Mouse (Mus musculus) heart, embryonic 11.5 days (tissue): ENCODE measurements around the gene U2surp. TPM values are rescaled to one million over a fixed set of nuclear protein-coding genes. Genes with fewer than 3 reads are reported as not detected.

ENCODE experiments used
- ATAC-seq: fragments of 200-750 bp; cut with Nextera tagmentation; replicated peaks from 2 replicates; pipeline ENCODE4 v1.8.0; 2017; ENCODE audit warnings: moderate library complexity; ENCODE audit not compliant: insufficient number of reproducible peaks, low FRiP score, low TSS enrichment
- H3K27ac ChIP-seq: fragments of 300-500 bp; sonication (generic); 2 replicates; pipeline ENCODE4 v1.5.1; 2014; ENCODE audit warnings: mild to moderate bottlenecking, low read depth, low read length
- H3K27me3 ChIP-seq: fragments of 300-500 bp; sonication (generic); 2 replicates; pipeline ENCODE4 v1.6.1; 2014; ENCODE audit warnings: mild to moderate bottlenecking, low read length, mixed read lengths; ENCODE audit not compliant: control insufficient read depth, insufficient read depth
- H3K36me3 ChIP-seq: fragments of 300-500 bp; sonication (generic); 2 replicates; pipeline ENCODE4 v1.6.1; 2014; ENCODE audit warnings: mild to moderate bottlenecking, low read length, moderate library complexity, mixed read lengths; ENCODE audit not compliant: control insufficient read depth, insufficient read depth
- H3K4me1 ChIP-seq: fragments of 300-500 bp; sonication (generic); 2 replicates; pipeline ENCODE4 v1.6.1; 2014; ENCODE audit warnings: low read length; ENCODE audit not compliant: control insufficient read depth, insufficient read depth
- H3K4me2 ChIP-seq: fragments of 300-500 bp; sonication (generic); 2 replicates; pipeline ENCODE4 v1.6.1; 2014; ENCODE audit warnings: mild to moderate bottlenecking, moderate library complexity
- H3K4me3 ChIP-seq: fragments of 300-500 bp; sonication (generic); 2 replicates; pipeline ENCODE4 v1.5.1; 2014; ENCODE audit warnings: low read depth, low read length
- H3K9ac ChIP-seq: fragments of 300-500 bp; sonication (generic); 2 replicates; pipeline ENCODE4 v1.6.1; 2014; ENCODE audit warnings: mild to moderate bottlenecking, low read depth, low read length, moderate library complexity
- H3K9me3 ChIP-seq: fragments of 300-500 bp; sonication (generic); replicated peaks from 2 replicates; pipeline ENCODE4 v1.6.1; 2016; ENCODE audit warnings: low read length; ENCODE audit not compliant: control insufficient read depth
- WGBS: fragments of 180-500 bp; shearing (Covaris S2); extraction: QIAGEN DNeasy Blood & Tissue Kit; methylation state at CpG from one replicate; pipeline ENCODE4 v1.1.7; 2014; ENCODE audit not compliant: insufficient replicate concordance; 5-methylcytosine and 5-hydroxymethylcytosine counted together
- polyA plus RNA-seq: library from polyadenylated mRNA; unstranded; fragments of >200 nt; fragmentation: Nextera tagmentation; extraction: Ambion mirVana; gene quantifications from 2 replicates; pipeline ENCODE4 v1.2.1, GENCODE M21; 2014

U2surp gene
- polyA plus RNA-seq, 1 experiment from 2014 or later: 102 TPM

DNA sequence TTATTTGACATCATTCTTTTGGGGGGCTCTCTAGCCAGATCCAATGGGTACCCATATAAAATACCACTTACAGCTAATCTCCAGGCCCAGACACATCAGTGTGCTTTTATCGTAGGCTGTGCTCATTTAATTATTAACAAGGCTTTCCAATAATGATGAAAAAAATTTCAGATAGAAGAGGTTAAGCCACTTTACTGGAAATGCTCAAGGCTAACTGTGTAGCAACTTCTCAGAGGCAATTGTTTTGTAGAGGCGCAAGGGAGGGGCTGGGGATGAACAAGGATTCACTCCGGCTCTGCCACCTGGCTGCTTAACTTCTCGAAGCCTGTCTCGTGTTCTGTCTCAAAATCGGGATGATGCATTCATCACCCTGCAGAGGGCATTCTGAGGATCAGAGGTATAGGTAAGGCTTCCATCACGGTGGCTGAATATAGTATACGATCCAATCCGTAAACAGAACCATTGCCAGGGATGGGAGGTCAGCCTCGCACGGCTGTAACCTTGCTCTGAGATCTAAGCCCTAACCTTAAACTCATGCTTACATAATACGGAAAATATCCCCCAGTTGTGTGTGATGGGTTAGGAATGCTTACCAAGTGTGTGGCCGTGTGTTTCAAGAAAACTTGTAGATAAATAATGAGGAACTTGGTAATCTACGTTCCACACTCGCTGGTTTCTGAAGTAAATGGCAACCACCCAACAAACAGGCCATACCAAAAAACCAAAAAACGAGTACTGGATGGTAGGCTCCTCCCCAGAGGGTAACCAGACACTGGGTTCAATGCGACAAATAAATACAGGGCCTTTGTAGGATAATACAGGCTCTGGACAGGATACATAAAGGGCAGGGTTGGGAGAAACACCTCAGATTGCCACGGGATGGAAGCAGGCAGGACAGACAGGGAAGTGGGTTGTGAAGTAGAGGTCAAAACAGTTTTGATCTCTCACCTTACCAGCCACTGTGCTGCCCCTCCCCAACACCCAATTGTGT lies 42.7 kb upstream of the U2surp start:
- Histone ChIP-seq H3K27me3 (peaks cover 32% of the 10 kb centered on the region), H3K4me3 (no peak overlapping the region), H3K9me3 (no peaks in the 10 kb centered on the region; the same call in 1 of the 2 replicates), H3K36me3 (no peaks in the 10 kb centered on the region), H3K27ac (no peak overlapping the region), H3K9ac (no peak overlapping the region), H3K4me2 (no peak overlapping the region), H3K4me1 (peaks cover 15% of the 10 kb centered on the region; the same call in 1 of the 2 replicates)
- 77% methylated on average over 18 of the region's 18 CpGs for WGBS
- ATAC-seq: no peak

DNA sequence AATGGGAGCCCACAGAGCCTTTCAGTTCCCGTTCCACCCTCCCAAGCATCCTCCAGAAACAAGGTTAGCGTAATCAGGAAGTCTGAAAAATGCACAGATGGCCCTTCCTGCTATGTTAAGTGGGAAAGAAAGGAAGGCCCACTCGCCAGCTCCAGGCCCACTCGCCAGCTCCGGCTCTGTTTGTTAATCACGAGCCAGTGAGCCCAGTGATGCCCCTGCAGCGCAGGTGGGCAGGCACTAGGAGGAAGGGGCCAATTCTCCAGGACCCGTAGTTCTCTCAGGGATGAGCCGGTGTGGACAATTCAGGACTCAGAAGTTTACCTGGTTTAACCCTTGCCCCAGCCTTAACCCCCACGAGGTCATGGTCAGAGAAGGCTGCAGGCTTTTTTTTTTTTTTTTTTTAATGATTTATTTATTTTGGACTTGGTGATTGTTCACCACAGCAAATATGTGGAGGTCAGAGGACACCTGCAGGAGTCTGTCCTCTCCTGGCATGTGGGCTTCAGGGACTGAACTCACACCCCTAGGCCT lies 40.4 kb upstream of the U2surp start:
- Histone ChIP-seq H3K27me3 (peaks cover 10% of the 10 kb centered on the region), H3K4me3 (no peak overlapping the region), H3K27ac (no peak overlapping the region), H3K4me1 (peaks cover 15% of the 10 kb centered on the region; the same call in 1 of the 2 replicates), H3K36me3 (no peaks in the 10 kb centered on the region), H3K9ac (no peak overlapping the region), H3K9me3 (no peaks in the 10 kb centered on the region; the same call in 1 of the 2 replicates), H3K4me2 (no peak overlapping the region)
- 83% methylated on average over 10 of the region's 10 CpGs for WGBS
- ATAC-seq: no peak

DNA sequence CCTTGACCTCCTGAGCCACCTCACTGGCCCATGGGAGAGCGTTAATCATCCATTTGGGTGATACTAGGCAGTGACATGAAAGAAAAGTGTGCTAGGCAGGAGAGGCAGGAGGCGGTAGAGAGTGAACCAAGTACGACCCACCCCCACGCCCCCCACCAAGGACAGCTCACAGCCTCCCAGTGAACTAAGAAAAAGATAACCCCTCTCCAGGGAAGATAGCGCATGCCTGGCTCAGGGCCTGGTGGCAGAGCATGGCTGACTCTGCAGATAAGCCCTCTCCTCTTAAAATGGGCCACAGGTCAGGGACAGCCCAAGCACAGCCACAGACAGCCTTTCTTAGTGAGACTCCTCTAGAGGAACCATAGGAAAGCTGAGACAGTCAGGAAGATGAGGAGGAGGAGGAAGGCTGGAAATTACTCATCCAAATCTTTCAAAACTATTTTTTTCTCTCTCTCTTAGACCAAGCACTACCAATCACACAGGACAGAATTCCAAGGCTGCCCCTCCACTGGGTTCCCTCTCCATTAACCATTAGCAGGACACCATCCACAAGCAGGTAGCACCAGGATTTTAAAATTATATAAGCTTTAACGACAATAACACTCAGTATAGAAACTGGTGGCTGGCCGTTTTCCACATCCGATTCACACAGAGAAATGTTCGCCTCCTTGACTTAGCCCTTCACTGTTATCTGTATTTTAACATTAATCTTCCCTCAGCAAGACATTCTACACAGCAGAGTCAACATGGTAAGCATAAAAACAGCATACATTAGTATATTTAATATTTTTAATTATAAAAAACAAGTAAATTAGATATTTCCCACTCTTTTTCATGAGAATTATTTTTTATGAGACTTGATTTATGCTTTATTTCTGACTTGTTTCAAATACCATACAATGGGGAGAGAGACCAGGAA lies 39.3 kb upstream of the U2surp start:
- H3K4me2 ChIP-seq: no peak overlapping the region
- WGBS: 37% methylated on average over 9 of the region's 9 CpGs

DNA sequence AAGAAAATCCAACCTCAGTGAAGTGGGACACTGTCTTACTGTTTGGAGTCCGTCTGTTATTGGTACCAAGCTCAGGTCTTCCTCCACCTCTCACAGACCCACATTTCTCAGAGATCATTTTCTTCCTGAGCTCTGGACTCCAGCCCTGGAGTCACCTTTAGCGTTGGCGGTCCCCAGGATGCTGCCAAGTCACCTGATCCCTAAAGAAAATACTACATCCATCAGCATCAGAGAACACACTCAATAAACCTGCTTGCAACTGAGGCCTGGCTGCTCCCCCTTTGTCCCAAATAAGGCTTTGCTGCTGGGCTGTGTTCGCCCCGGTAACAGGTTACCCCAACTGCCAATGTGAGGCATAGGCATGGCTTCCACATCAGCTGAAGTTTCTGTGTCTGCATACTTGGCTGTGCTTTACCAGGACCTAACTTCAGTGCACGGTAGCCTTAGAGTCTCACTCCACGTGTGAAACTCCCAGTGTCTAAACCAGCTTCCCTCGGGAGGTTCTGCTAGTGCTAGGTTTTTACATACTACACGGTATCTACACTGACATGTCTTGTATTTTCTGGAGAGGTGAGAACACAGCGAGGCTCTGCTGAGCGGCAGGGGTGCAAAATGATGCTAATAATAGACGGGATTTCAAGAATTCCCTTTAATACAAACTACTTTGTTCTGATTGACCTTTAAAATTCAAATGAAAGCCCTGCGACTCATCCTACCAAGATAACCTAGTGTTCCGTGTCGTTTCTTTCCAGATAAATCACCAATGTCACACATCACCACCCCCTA lies 38.0 kb upstream of the U2surp start:
- Histone ChIP-seq H3K36me3 (no peaks in the 10 kb centered on the region), H3K4me1 (peaks cover 15% of the 10 kb centered on the region; the same call in 1 of the 2 replicates), H3K27ac (no peak overlapping the region), H3K27me3 (no peaks in the 10 kb centered on the region), H3K9ac (no peak overlapping the region), H3K4me2 (peak overlapping the region; percentile 22; the same call in 1 of the 2 replicates), H3K4me3 (no peak overlapping the region), H3K9me3 (no peaks in the 10 kb centered on the region)
- no peak for ATAC-seq
- WGBS: 51% methylated on average over 15 of the region's 15 CpGs

More for the DNA sequence above, 39.3 kb upstream of the U2surp start:
- H3K27ac ChIP-seq: peak overlapping the region; percentile 29; the same call in 1 of the 2 replicates
- H3K4me1 ChIP-seq: peaks cover 15% of the 10 kb centered on the region; the same call in 1 of the 2 replicates
- no peaks in the 10 kb centered on the region for H3K36me3 ChIP-seq
- peaks cover 2% of the 10 kb centered on the region; the same call in 1 of the 2 replicates for H3K27me3 ChIP-seq
- no peaks in the 10 kb centered on the region; the same call in 1 of the 2 replicates for H3K9me3 ChIP-seq
- no peak overlapping the region for H3K4me3 ChIP-seq
- H3K9ac ChIP-seq: no peak overlapping the region
- ATAC-seq: peak; percentile 55; the same call in 1 of the 2 replicates

DNA sequence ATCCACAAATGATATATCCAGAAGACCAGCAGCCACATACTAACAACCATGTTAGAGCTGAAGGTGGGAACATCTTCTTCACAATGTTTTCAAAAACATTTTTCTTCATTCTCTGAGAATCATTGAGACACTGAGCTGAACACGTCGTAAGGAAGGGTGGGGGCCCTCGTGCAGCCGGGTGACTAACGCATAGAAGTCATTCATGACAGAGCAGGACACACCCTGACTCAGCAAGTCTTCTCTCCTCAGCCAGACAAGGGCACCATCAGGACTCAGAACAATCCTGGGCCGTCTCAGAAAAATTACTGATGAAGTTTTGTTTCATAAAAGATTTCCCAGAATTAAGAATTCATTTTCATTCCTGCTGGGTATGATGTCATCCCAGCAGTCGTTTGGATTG lies 34.9 kb upstream of the U2surp start:
- peaks cover 15% of the 10 kb centered on the region; the same call in 1 of the 2 replicates for H3K4me1 ChIP-seq
- H3K27ac ChIP-seq: no peak overlapping the region
- no peak overlapping the region for H3K4me2 ChIP-seq
- WGBS: 59% methylated on average over 7 of the region's 7 CpGs
- H3K27me3 ChIP-seq: no peaks in the 10 kb centered on the region
- no peak overlapping the region for H3K4me3 ChIP-seq
- no peaks in the 10 kb centered on the region for H3K9me3 ChIP-seq
- H3K9ac ChIP-seq: no peak overlapping the region
- ATAC-seq: peak; percentile 81; the same call in 1 of the 2 replicates
- no peaks in the 10 kb centered on the region for H3K36me3 ChIP-seq

DNA sequence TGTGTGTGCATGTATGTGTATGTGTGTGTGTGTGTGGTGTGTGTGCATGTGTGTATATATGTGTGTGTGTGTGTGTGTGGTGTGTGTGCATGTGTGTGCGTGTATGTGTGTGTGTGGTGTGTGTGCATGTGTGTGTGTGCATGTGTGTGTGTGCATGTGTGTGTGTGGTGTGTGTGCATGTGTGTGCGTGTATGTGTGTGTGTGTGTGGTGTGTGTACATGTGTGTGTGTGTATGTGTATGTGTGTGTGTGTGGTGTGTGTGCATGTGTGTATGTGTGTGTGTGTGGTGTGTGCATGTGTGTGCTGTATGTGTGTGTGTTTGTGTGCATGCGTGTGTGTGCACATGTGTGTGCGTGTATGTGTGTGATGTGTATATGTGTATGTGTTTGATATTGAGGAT lies 32.8 kb upstream of the U2surp start:
- Histone ChIP-seq H3K4me3 (no peak overlapping the region), H3K9ac (no peak overlapping the region), H3K9me3 (no peaks in the 10 kb centered on the region), H3K4me1 (peaks cover under 1% of the 10 kb centered on the region; the same call in 1 of the 2 replicates), H3K4me2 (no peak overlapping the region), H3K36me3 (no peaks in the 10 kb centered on the region), H3K27me3 (no peaks in the 10 kb centered on the region), H3K27ac (no peak overlapping the region)
- ATAC-seq: no peak
- WGBS: 94% methylated on average over 4 of the region's 4 CpGs

DNA sequence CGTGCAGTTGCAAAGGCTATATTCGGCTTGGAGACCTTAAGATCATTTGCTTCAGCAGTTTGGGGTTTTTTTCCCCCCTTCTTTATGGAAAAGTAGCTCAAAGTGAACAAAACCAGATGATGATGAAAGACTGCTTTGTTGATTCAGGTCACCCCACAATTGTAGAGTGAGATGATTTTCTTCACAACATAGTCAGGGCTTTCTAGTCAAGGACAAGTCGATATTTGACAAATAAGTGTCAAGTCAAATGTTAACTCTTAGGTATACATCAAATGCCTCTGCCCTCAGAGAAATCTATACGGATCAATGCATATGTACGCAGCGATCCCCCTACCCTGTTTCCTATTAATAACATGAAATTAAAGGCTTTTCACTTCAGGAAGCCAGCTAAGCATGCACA lies 30.7 kb upstream of the U2surp start:
- no peak for ATAC-seq
- Histone ChIP-seq H3K27ac (no peak overlapping the region), H3K9ac (no peak overlapping the region), H3K9me3 (no peaks in the 10 kb centered on the region), H3K4me3 (no peak overlapping the region), H3K4me1 (no peaks in the 10 kb centered on the region), H3K27me3 (no peaks in the 10 kb centered on the region), H3K4me2 (no peak overlapping the region), H3K36me3 (no peaks in the 10 kb centered on the region)
- WGBS: 78% methylated on average over 6 of the region's 6 CpGs
